Mouse (Mus musculus): ENCODE measurements around the gene Cenpb. TPM values are rescaled to one million over a fixed set of nuclear protein-coding genes. Genes with fewer than 3 reads are reported as not detected.

The Cenpb gene
- polyA plus RNA-seq, 1 experiment from 2014 or later, result 6.8 TPM

GRCm38 (mm10) chr2:131167984-131168383 is 11.9 kb downstream of the Cenpb start:
- 85% methylated on average over 6 of the region's 6 CpGs for WGBS
- Histone ChIP-seq H3K4me3 (ENCODE audit: low read depth, low read length) (no peak overlapping the region), H3K36me3 (ENCODE audit: control insufficient read depth, insufficient read depth, low read length) (no peaks in the 10 kb centered on the region), H3K27ac (replicated peaks; ENCODE audit: low read depth, low read length) (no peak overlapping the region), H3K9ac (ENCODE audit: low read length) (no peak overlapping the region), H3K4me1 (ENCODE audit: control insufficient read depth, insufficient read depth, low read length) (peaks cover 7% of the 10 kb centered on the region), H3K27me3 (ENCODE audit: control insufficient read depth, insufficient read depth, low read length) (peaks cover 29% of the 10 kb centered on the region), H3K9me3 (ENCODE audit: control insufficient read depth, low read length) (no peaks in the 10 kb centered on the region; the same call in 1 of the 2 replicates), H3K4me2 (ENCODE audit: low read depth, severe bottlenecking) (no peak overlapping the region)
- DNase-seq (ENCODE audit: low spot score) (no peak), ATAC-seq (ENCODE audit: insufficient number of reproducible peaks, low FRiP score, low TSS enrichment, low read depth) (no peak)

DNA sequence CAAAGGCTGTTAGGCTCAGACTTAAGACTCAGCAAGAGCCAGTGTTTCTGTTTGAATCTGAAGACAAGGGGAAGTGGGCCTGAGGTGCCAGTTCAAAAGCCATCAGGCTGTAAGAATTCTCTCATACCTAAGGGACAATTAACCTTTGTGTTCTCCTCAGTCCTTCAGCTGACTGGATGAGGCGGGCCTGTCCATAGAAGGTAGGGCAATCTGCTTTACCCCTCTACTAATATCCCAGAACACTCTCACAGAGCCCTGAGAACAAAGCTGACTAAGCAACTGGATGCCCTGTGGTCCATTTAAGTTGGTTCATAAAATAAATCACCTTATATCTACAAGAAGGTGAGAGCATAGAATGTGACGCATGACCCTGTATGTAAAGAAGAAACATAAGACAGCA is 13.7 kb downstream of the Cenpb start:
- no peak overlapping the region for H3K27ac ChIP-seq (replicated peaks; ENCODE audit: low read depth, low read length)
- H3K36me3 ChIP-seq (ENCODE audit: control insufficient read depth, insufficient read depth, low read length), result no peaks in the 10 kb centered on the region
- H3K4me1 ChIP-seq (ENCODE audit: control insufficient read depth, insufficient read depth, low read length), result peaks cover 3% of the 10 kb centered on the region
- DNase-seq (ENCODE audit: low spot score) (no peak), ATAC-seq (ENCODE audit: insufficient number of reproducible peaks, low FRiP score, low TSS enrichment, low read depth) (no peak)
- H3K27me3 ChIP-seq (ENCODE audit: control insufficient read depth, insufficient read depth, low read length), result peaks cover 11% of the 10 kb centered on the region
- H3K4me3 ChIP-seq (ENCODE audit: low read depth, low read length), result no peak overlapping the region
- no peak overlapping the region for H3K4me2 ChIP-seq (ENCODE audit: low read depth, severe bottlenecking)
- H3K9ac ChIP-seq (ENCODE audit: low read length), result no peak overlapping the region
- 79% methylated on average over 2 of the region's 2 CpGs for WGBS
- no peaks in the 10 kb centered on the region; the same call in 1 of the 2 replicates for H3K9me3 ChIP-seq (ENCODE audit: control insufficient read depth, low read length)

DNA sequence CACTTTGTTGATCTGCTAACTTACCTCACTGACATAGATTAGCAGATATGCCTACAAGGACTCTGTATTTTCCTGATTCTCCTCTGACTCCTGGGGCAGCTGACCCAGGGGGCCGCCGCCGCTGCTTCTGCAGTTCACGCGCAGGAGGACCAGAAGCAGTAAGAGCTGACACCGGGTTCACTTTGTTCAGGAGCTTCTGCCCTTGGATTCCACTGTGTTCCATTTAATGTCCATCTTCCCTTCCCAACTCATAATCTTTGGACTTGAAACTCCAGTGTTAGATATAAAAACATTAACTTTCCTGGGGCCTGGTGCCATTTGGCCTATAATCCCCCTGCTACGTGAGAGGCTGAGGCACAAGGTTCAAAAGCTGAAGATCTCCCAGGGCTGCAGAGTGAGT is 15.9 kb downstream of the Cenpb start:
- H3K4me3 ChIP-seq (ENCODE audit: low read depth, low read length), result no peak overlapping the region
- H3K36me3 ChIP-seq (ENCODE audit: control insufficient read depth, insufficient read depth, low read length), result no peaks in the 10 kb centered on the region
- ATAC-seq (ENCODE audit: insufficient number of reproducible peaks, low FRiP score, low TSS enrichment, low read depth) (no peak), DNase-seq (ENCODE audit: low spot score) (no peak)
- no peak overlapping the region for H3K27ac ChIP-seq (replicated peaks; ENCODE audit: low read depth, low read length)
- no peaks in the 10 kb centered on the region for H3K4me1 ChIP-seq (ENCODE audit: control insufficient read depth, insufficient read depth, low read length)
- H3K9ac ChIP-seq (ENCODE audit: low read length), result no peak overlapping the region
- H3K9me3 ChIP-seq (ENCODE audit: control insufficient read depth, low read length), result no peaks in the 10 kb centered on the region; the same call in 1 of the 2 replicates
- no peaks in the 10 kb centered on the region for H3K27me3 ChIP-seq (ENCODE audit: control insufficient read depth, insufficient read depth, low read length)
- H3K4me2 ChIP-seq (ENCODE audit: low read depth, severe bottlenecking), result no peak overlapping the region
- WGBS, result 59% methylated on average over 7 of the region's 7 CpGs

DNA sequence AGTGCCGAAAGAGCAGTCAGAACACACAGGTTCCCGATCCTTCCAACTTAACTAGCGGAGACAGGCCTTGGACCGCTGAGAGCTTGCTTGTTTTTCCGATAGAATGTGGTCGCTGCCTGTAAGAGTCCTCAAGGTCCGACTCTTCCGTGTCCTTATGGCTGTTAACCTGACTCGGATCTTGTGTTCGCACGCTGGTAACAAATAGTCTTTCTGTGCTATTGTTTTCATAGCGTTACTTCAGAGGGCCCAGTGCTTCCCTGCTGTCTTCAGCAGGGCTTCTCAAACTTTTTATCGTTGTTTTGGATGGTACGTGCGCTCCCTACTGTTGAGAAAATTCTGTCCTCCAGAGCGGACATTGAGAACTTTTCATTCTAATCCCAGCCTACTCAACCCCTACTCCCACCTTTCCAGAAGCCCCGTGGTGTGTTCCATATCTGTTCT is 19.2 kb downstream of the Cenpb start:
- Histone ChIP-seq H3K4me1 (ENCODE audit: control insufficient read depth, insufficient read depth, low read length) (no peaks in the 10 kb centered on the region), H3K27me3 (ENCODE audit: control insufficient read depth, insufficient read depth, low read length) (no peaks in the 10 kb centered on the region), H3K27ac (replicated peaks; ENCODE audit: low read depth, low read length) (no peak overlapping the region; the same call in 1 of the 2 replicates), H3K9ac (ENCODE audit: low read length) (peak overlapping the region; percentile 83), H3K4me2 (ENCODE audit: low read depth, severe bottlenecking) (peak overlapping the region; percentile 85), H3K4me3 (ENCODE audit: low read depth, low read length) (peak overlapping the region; percentile 78), H3K36me3 (ENCODE audit: control insufficient read depth, insufficient read depth, low read length) (no peaks in the 10 kb centered on the region), H3K9me3 (ENCODE audit: control insufficient read depth, low read length) (no peaks in the 10 kb centered on the region; the same call in 1 of the 2 replicates)
- ATAC-seq (ENCODE audit: insufficient number of reproducible peaks, low FRiP score, low TSS enrichment, low read depth), result no peak
- no peak for DNase-seq (ENCODE audit: low spot score)
- WGBS, result under 1% methylated on average over 17 of the region's 17 CpGs

DNA sequence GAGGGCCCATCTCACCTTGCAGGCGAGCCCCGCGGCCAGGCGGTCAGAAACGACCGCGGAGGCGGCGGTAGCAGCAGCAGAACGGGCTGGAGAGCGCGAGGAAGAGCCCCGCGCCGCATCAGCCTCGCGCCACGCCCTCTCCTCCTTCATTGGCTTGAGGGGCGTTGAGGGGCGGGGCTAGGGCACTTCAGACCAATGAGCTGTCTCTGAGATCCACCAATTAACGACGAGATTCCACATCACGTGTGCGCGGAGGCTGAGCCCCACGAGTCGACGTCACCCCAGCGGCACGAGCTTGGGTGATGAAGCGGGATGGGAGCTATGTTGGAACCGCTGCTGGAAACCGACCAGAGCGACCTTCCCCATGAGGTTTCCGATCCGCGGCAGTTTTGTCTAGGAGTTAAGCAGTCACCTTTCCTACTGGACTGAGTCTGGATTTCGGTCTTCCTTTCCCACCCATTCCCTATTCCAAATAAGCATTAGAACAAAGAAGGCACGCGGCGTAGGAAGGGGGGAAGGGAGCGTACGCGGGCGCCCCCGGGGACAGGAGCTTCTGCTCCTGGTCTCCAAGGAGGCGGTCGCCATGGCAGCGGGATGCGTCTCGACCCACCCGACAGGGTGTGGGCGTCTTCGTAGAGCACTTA is 19.8 kb downstream of the Cenpb start, which contains the start of gene 1700037H04Rik:
Gene 1700037H04Rik, minus strand, starts transcription at position 144 of the 644 bp plus-strand sequence.
- no peaks in the 10 kb centered on the region; the same call in 1 of the 2 replicates for H3K36me3 ChIP-seq (ENCODE audit: control insufficient read depth, insufficient read depth, low read length)
- peak; percentile 97 for ATAC-seq (ENCODE audit: insufficient number of reproducible peaks, low FRiP score, low TSS enrichment, low read depth)
- no peaks in the 10 kb centered on the region; the same call in 1 of the 2 replicates for H3K9me3 ChIP-seq (ENCODE audit: control insufficient read depth, low read length)
- no peaks in the 10 kb centered on the region for H3K4me1 ChIP-seq (ENCODE audit: control insufficient read depth, insufficient read depth, low read length)
- peak within 1 kb of the TSS; percentile 83 for H3K9ac ChIP-seq (ENCODE audit: low read length)
- DNase-seq (ENCODE audit: low spot score), result peak; percentile 96
- WGBS, result under 1% methylated on average over 52 of the region's 54 CpGs
- H3K4me2 ChIP-seq (ENCODE audit: low read depth, severe bottlenecking), result peak within 1 kb of the TSS; percentile 92
- no peaks in the 10 kb centered on the region for H3K27me3 ChIP-seq (ENCODE audit: control insufficient read depth, insufficient read depth, low read length)
- peak within 1 kb of the TSS; percentile 68 for H3K27ac ChIP-seq (replicated peaks; ENCODE audit: low read depth, low read length)
- peak within 1 kb of the TSS; percentile 78 for H3K4me3 ChIP-seq (ENCODE audit: low read depth, low read length)

DNA sequence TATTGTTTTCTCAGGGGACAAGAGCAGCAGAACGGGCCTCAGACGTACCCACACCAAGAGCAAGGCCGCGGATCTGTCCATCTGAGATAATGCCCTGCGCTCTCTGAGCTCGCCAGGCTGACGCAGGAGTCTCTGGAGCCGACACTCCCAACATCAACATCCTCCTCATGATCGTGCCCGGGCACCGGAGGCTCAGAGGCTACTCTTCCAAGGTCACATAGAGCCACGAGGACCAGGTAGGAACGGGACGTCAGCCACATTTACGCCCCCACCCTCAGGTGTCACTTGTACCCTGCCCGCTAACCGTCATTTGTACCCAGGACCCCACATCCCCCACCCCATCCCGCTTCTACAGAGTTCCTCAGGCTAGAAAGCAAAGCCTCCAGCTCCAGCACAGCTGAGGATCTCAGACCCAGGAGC is 20.4 kb downstream of the Cenpb start:
- H3K9me3 ChIP-seq (ENCODE audit: control insufficient read depth, low read length), result no peaks in the 10 kb centered on the region
- H3K27ac ChIP-seq (replicated peaks; ENCODE audit: low read depth, low read length), result 0 out of 2 replicates have a peak overlapping the region, but pooled peaks have one; percentile 45
- ATAC-seq (ENCODE audit: insufficient number of reproducible peaks, low FRiP score, low TSS enrichment, low read depth) (peak; percentile 69), DNase-seq (ENCODE audit: low spot score) (no peak)
- WGBS, result 0% methylated on average over 18 of the region's 18 CpGs
- peak overlapping the region; percentile 92 for H3K4me2 ChIP-seq (ENCODE audit: low read depth, severe bottlenecking)
- H3K9ac ChIP-seq (ENCODE audit: low read length), result peak overlapping the region; percentile 83
- no peaks in the 10 kb centered on the region; the same call in 1 of the 2 replicates for H3K36me3 ChIP-seq (ENCODE audit: control insufficient read depth, insufficient read depth, low read length)
- peak overlapping the region; percentile 78 for H3K4me3 ChIP-seq (ENCODE audit: low read depth, low read length)
- H3K4me1 ChIP-seq (ENCODE audit: control insufficient read depth, insufficient read depth, low read length), result no peaks in the 10 kb centered on the region
- no peaks in the 10 kb centered on the region for H3K27me3 ChIP-seq (ENCODE audit: control insufficient read depth, insufficient read depth, low read length)

DNA sequence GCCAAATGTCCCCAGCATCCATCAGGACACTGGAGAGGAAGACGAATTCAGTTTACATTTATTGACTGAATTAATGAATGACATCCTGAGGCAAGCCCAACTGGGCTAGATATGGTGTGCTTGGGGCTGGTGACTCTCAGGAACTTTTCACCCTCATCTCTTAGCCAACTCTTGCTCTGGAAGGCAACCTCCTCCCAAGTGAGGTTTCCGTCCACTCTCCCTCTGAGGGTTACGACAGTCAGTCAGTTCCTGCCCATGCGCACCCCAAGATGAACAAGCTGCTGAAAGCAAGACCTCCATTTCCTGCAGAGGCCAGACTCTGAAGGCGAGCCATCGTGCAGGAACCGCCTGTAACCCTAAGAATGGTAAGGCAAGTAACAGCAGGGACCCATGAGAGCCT is 22.9 kb downstream of the Cenpb start:
- Histone ChIP-seq H3K4me2 (ENCODE audit: low read depth, severe bottlenecking) (no peak overlapping the region), H3K27me3 (ENCODE audit: control insufficient read depth, insufficient read depth, low read length) (no peaks in the 10 kb centered on the region), H3K9me3 (ENCODE audit: control insufficient read depth, low read length) (no peaks in the 10 kb centered on the region), H3K4me1 (ENCODE audit: control insufficient read depth, insufficient read depth, low read length) (no peaks in the 10 kb centered on the region), H3K4me3 (ENCODE audit: low read depth, low read length) (no peak overlapping the region), H3K27ac (replicated peaks; ENCODE audit: low read depth, low read length) (no peak overlapping the region), H3K36me3 (ENCODE audit: control insufficient read depth, insufficient read depth, low read length) (no peaks in the 10 kb centered on the region; the same call in none of the 2 replicates), H3K9ac (ENCODE audit: low read length) (no peak overlapping the region)
- ATAC-seq (ENCODE audit: insufficient number of reproducible peaks, low FRiP score, low TSS enrichment, low read depth), result no peak
- no peak for DNase-seq (ENCODE audit: low spot score)
- 92% methylated on average over 7 of the region's 7 CpGs for WGBS

DNA sequence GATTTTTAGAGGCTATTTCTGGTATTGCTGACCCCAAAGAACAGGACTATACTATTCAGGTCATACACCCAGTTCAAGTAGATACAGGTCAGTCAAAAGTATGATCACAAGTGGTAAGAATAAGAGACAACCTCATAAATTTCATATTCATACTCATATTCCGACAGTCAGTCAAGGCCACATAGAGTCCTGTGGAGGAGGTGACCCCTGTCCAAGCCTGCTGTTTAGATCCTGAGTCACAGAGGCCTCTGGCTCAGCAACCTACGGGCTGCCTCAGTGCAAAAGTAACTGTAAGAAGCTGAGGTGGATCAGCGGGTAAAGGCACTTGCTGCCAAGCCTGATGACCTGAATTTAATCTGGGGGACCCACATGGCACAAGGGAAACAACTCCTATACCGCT is 25.8 kb downstream of the Cenpb start:
- Histone ChIP-seq H3K9me3 (ENCODE audit: control insufficient read depth, low read length) (no peaks in the 10 kb centered on the region), H3K4me1 (ENCODE audit: control insufficient read depth, insufficient read depth, low read length) (no peaks in the 10 kb centered on the region), H3K27me3 (ENCODE audit: control insufficient read depth, insufficient read depth, low read length) (no peaks in the 10 kb centered on the region), H3K27ac (replicated peaks; ENCODE audit: low read depth, low read length) (no peak overlapping the region), H3K4me3 (ENCODE audit: low read depth, low read length) (no peak overlapping the region), H3K36me3 (ENCODE audit: control insufficient read depth, insufficient read depth, low read length) (peaks cover 5% of the 10 kb centered on the region), H3K4me2 (ENCODE audit: low read depth, severe bottlenecking) (no peak overlapping the region), H3K9ac (ENCODE audit: low read length) (no peak overlapping the region)
- WGBS, result 93% methylated on average over 4 of the region's 4 CpGs
- DNase-seq (ENCODE audit: low spot score) (no peak), ATAC-seq (ENCODE audit: insufficient number of reproducible peaks, low FRiP score, low TSS enrichment, low read depth) (no peak)

Measured in limb, embryonic 11.5 days (tissue).